Mouse (Mus musculus): ENCODE measurements around the gene Sobp.

GRCm38 (mm10) chr10:43094537-43094936, 79.8 kb downstream of the Sobp start:
- TF ChIP-seq CTCF (IDR thresholded peaks at IDR 0.05; ENCODE audit: insufficient read depth, low read depth, low read length) (no peak), POLR2A (IDR thresholded peaks at IDR 0.05; ENCODE audit: insufficient read depth, low read depth, low read length) (no peak)

Measured in olfactory bulb, adult 2 months (tissue).